Mouse (Mus musculus) intestine, postnatal 0 days (tissue): ENCODE measurements around the gene Ntsr1. TPM values are rescaled to one million over a fixed set of nuclear protein-coding genes. Genes with fewer than 3 reads are reported as not detected.

Experiments
- ATAC-seq: fragments of 200-750 bp; cut with Nextera tagmentation; 2 replicates; pipeline ENCODE4 v1.8.0; 2017; ENCODE audit warnings: mild to moderate bottlenecking, moderate TSS enrichment, moderate library complexity
- H3K27ac ChIP-seq: fragments of 300-500 bp; sonication (generic); 2 replicates; pipeline ENCODE4 v1.5.1; 2014; ENCODE audit warnings: mild to moderate bottlenecking, low read depth, low read length, moderate library complexity
- H3K27me3 ChIP-seq: fragments of 300-500 bp; sonication (generic); replicated peaks from 2 replicates; pipeline ENCODE4 v1.6.1; 2014; ENCODE audit warnings: low read length, mixed read lengths; ENCODE audit not compliant: control insufficient read depth, insufficient read depth
- H3K36me3 ChIP-seq: fragments of 300-500 bp; sonication (generic); 2 replicates; pipeline ENCODE4 v1.6.1; 2014; ENCODE audit warnings: mild to moderate bottlenecking, moderate library complexity; ENCODE audit not compliant: control insufficient read depth, insufficient read depth
- H3K4me1 ChIP-seq: fragments of 300-500 bp; sonication (generic); replicated peaks from 2 replicates; pipeline ENCODE4 v1.6.1; 2014; ENCODE audit warnings: antibody characterized with exemption, low read length, mixed read lengths; ENCODE audit not compliant: control insufficient read depth, insufficient read depth
- H3K4me2 ChIP-seq: fragments of 300-500 bp; sonication (generic); replicated peaks from 2 replicates; pipeline ENCODE4 v1.6.1; 2014; ENCODE audit warnings: low read depth, mild to moderate bottlenecking, moderate library complexity
- H3K4me3 ChIP-seq: fragments of 300-500 bp; sonication (generic); 2 replicates; pipeline ENCODE4 v1.5.1; 2014; ENCODE audit warnings: low read depth, low read length
- H3K9ac ChIP-seq: fragments of 300-500 bp; sonication (generic); 2 replicates; pipeline ENCODE4 v1.6.1; 2014; ENCODE audit warnings: mild to moderate bottlenecking, low read depth, low read length
- H3K9me3 ChIP-seq: fragments of 300-500 bp; sonication (generic); 2 replicates; pipeline ENCODE4 v1.6.1; 2016; ENCODE audit warnings: mixed run types; ENCODE audit not compliant: control insufficient read depth
- CTCF ChIP-seq: sonication (generic); IDR thresholded peaks from 2 replicates; pipeline ENCODE4 v1.5.1; 2016; ENCODE audit warnings: low read depth, mild to moderate bottlenecking, control low read depth, antibody characterized with exemption, moderate library complexity
- WGBS: fragments of 180-500 bp; shearing (Covaris S2); extraction: QIAGEN DNeasy Blood & Tissue Kit; methylation state at CpG from one replicate; pipeline ENCODE4 v1.1.7; 2014; 5-methylcytosine and 5-hydroxymethylcytosine counted together
- polyA plus RNA-seq: library from polyadenylated mRNA; unstranded; fragments of >200 nt; fragmentation: Nextera tagmentation; extraction: Ambion mirVana; gene quantifications from 2 replicates; pipeline ENCODE4 v1.2.1, GENCODE M21; 2015

The Ntsr1 gene
- polyA plus RNA-seq, 1 experiment from 2014 or later, result 0.74 TPM

DNA sequence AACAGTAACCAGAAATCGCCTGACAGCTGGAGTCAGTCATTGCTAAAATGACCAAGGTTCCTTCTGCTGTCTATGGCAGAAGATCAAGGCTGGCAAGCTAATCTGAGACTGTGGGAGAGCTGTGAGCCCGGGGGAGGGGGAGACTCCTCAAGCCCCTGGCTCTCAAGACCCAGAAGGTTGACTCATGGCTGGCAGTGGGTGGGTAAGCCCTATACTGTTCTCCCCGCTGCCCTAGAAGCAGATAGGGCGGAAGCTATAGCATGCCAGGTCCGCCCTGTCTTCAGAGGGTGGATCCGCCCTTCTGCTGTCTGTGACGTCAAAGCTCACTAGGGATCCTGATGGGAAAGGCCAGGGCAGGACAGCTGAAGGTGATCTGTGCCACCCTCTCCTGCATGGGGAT, 30.4 kb downstream of the Ntsr1 start:
- WGBS, result 45% methylated on average over 7 of the region's 7 CpGs
- Histone ChIP-seq H3K9me3 (no peaks in the 10 kb centered on the region), H3K9ac (no peak overlapping the region), H3K27ac (no peak overlapping the region), H3K4me2 (no peak overlapping the region), H3K4me3 (no peak overlapping the region), H3K4me1 (no peaks in the 10 kb centered on the region), H3K36me3 (no peaks in the 10 kb centered on the region), H3K27me3 (no peaks in the 10 kb centered on the region)
- ATAC-seq, result no peak
- TF ChIP-seq CTCF, result no peak

DNA sequence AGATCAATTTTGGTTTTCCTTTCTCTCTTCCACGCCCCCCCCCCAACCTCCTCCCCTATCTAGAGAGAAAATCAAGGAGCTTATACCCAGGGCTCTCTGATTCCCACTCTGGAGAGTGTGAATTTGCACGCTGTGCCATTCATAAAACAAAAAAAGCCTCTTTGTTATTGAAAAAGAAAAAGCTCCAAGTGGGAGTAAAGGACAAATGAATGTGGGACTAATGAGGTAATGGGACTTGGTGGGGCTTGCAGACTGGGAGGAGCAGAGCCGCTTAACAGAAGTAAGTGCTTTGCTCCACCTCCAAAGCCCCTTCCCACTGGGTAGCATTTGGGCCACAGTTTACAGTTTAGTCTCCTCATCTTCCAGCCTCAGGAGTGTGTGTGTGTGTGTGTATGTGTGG, 30.8 kb downstream of the Ntsr1 start:
- no peaks in the 10 kb centered on the region for H3K9me3 ChIP-seq
- no peaks in the 10 kb centered on the region for H3K4me1 ChIP-seq
- H3K27ac ChIP-seq, result no peak overlapping the region
- no peak for ATAC-seq
- H3K27me3 ChIP-seq, result no peaks in the 10 kb centered on the region
- H3K4me3 ChIP-seq, result no peak overlapping the region
- TF ChIP-seq CTCF, result no peak
- H3K9ac ChIP-seq, result no peak overlapping the region
- no peaks in the 10 kb centered on the region for H3K36me3 ChIP-seq
- H3K4me2 ChIP-seq, result no peak overlapping the region
- 48% methylated on average over 3 of the region's 3 CpGs for WGBS

DNA sequence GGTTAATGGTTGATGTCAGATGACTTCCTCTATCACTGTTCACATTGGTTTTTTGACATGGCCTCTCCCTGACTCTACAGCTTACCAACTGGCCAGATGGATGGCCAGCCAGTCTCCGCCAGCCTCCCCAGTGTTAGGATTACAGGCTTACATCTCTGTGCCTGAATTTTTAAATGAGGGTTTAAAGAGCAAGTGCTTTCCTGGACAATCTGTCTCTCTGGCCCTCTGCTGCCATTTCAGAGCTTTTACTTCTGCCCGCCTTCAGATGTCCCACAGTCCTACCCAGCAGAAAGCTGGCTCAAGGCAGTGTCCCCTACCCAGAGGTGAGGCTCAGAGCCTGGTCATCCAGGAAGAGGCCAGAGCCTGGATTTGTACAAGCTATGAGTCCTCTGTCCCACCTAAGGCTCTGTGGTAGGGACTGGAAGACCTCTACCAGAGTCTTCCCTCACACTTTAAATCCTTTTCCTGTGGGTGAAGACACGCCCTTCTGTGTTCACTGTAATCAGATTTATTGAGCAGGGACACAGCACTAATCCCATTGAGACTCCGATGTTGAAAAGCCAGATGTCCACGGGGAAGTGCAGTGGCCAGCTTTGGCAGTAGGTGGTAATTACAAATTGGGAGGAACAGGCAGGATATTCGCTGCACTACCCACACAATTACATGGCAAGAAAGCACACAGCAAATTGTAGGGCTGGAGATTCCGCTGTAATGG, 32.1 kb downstream of the Ntsr1 start:
- H3K9ac ChIP-seq, result no peak overlapping the region
- no peak for TF ChIP-seq CTCF
- H3K27me3 ChIP-seq, result no peaks in the 10 kb centered on the region
- H3K4me3 ChIP-seq, result no peak overlapping the region
- no peaks in the 10 kb centered on the region for H3K9me3 ChIP-seq
- H3K4me1 ChIP-seq, result no peaks in the 10 kb centered on the region
- H3K4me2 ChIP-seq, result no peak overlapping the region
- H3K36me3 ChIP-seq, result no peaks in the 10 kb centered on the region
- 63% methylated on average over 7 of the region's 7 CpGs for WGBS
- ATAC-seq, result no peak
- no peak overlapping the region for H3K27ac ChIP-seq

DNA sequence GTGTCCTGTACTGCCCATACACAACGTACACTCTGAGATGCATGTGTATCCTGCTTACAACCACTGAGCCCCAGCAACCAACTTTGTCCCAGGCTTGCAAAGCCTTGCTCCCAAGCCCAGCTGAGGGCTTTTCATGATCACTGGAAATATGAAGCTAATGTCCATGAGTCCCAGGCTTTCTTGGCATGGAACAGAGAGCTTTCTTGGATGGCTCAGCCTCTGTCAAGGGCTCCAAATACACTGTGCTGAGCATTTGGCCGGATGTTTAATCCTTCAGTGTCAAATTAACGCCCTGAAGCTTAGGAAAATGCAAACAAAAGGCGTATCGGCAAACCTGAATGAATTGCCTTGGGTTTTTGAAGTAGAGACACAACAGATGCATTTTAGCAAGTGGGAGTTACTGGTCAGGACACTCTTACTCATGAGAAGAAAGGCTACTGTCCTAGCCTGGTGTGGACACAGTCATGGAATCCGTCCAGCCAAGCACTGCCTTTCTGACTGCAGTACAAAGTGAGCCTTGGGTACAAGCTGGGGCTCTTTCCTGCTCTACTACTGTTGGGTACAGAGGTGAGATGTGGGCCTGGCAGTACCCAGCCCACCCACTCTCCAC, 32.7 kb downstream of the Ntsr1 start:
- H3K9ac ChIP-seq, result no peak overlapping the region
- H3K27me3 ChIP-seq, result no peaks in the 10 kb centered on the region
- H3K9me3 ChIP-seq, result no peaks in the 10 kb centered on the region
- no peaks in the 10 kb centered on the region for H3K4me1 ChIP-seq
- TF ChIP-seq CTCF, result no peak
- no peak overlapping the region for H3K4me3 ChIP-seq
- WGBS, result 42% methylated on average over 6 of the region's 6 CpGs
- no peak for ATAC-seq
- no peaks in the 10 kb centered on the region for H3K36me3 ChIP-seq
- no peak overlapping the region for H3K27ac ChIP-seq
- no peak overlapping the region for H3K4me2 ChIP-seq

DNA sequence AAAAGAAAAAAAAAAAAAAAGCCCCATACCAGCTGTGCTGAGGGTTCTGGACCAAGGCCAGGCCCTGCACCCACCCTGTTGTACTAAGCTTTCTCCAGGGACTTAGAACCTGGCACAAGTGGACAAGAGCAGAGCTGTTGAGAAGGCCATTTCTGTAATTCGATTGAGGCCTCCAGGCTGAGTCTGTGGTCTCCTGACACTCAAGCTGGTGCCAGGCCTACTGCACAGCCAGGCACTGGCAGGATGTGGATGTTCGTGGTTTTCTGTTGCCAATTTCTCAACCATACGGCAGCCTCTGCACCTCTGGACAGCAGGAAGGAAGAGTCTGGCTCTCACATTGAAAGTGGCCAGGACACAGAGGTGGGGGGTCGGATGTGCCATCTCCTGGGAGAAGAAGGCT, 33.5 kb downstream of the Ntsr1 start:
- no peak overlapping the region for H3K4me3 ChIP-seq
- TF ChIP-seq CTCF, result no peak
- no peak for ATAC-seq
- H3K4me1 ChIP-seq, result no peaks in the 10 kb centered on the region
- H3K27ac ChIP-seq, result no peak overlapping the region
- H3K27me3 ChIP-seq, result no peaks in the 10 kb centered on the region
- H3K9me3 ChIP-seq, result no peaks in the 10 kb centered on the region
- H3K9ac ChIP-seq, result no peak overlapping the region
- whole genome bisulfite sequencing, result 68% methylated on average over 4 of the region's 4 CpGs
- H3K36me3 ChIP-seq, result no peaks in the 10 kb centered on the region
- no peak overlapping the region for H3K4me2 ChIP-seq

DNA sequence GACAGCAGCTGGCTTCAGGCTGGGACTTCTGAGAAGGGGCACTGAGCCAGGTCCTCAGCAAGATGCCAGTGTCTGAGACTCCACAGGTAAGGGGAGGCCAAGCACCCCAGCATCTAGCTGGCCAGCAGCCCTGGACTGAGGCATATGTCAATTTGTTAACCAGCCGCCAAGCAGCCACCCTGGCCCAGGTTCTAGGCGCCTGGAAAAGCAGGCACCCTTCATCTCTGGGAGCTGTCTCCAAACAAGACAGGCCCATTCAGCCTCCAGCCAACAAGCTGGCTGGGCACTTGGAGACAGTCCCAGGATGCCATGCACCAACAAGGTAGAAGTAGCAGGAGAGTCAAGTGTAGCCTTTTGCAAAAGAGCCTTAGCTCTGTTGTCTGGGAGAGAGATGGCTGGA, 43.9 kb downstream of the Ntsr1 start:
- Histone ChIP-seq H3K4me2 (no peak overlapping the region), H3K27ac (no peak overlapping the region), H3K36me3 (no peaks in the 10 kb centered on the region), H3K27me3 (no peaks in the 10 kb centered on the region), H3K4me1 (no peaks in the 10 kb centered on the region), H3K9me3 (no peaks in the 10 kb centered on the region), H3K4me3 (no peak overlapping the region), H3K9ac (no peak overlapping the region)
- WGBS, result 75% methylated on average over 2 of the region's 2 CpGs
- no peak for TF ChIP-seq CTCF
- no peak for ATAC-seq
